Mouse (Mus musculus): ENCODE measurements around the gene Cks1b. TPM values are rescaled to one million over a fixed set of nuclear protein-coding genes. Genes with fewer than 3 reads are reported as not detected.
A peak's percentile ranks its signal among the peaks of the same experiment; 100 is the strongest.
"Not testable (repeated sequence)": the region's sequence is repeated elsewhere in the genome, so short reads cannot be mapped to it uniquely, and the experiment has no call there.

Gene Cks1b
- polyA plus RNA-seq, 1 experiment: 7.4 TPM

- TF ChIP-seq TAL1 (IDR thresholded peaks at IDR 0.05; ENCODE audit: low read length) (no peak), GATA1 (IDR thresholded peaks at IDR 0.05; ENCODE audit: low read length) (no peak)
- no peaks in the 10 kb centered on the region for H3K9me3 ChIP-seq (ENCODE audit: control insufficient read depth, low read length)
- H3K4me3 ChIP-seq (replicated peaks): peak within 1 kb of the TSS; percentile 94
- H3K36me3 ChIP-seq (ENCODE audit: control insufficient read depth): peaks cover 78% of the 10 kb centered on the region
- H3K4me1 ChIP-seq (ENCODE audit: control insufficient read depth): peaks cover 63% of the 10 kb centered on the region
- H3K27me3 ChIP-seq (ENCODE audit: control insufficient read depth): no peaks in the 10 kb centered on the region
Observed at GRCm38 (mm10) chr3:89430171-89431159, 12.3 kb upstream of the Cks1b start, which contains the start of gene Pygo2. Pygo2 (plus strand) TSS chr3:89430214.

GRCm38 (mm10) chr3:89429021-89429420 is 10.8 kb upstream of the Cks1b start:
- Histone ChIP-seq H3K36me3 (ENCODE audit: control insufficient read depth) (peaks cover 82% of the 10 kb centered on the region), H3K4me1 (ENCODE audit: control insufficient read depth) (peaks cover 70% of the 10 kb centered on the region)
- not testable (repeated sequence) for H3K27me3 ChIP-seq (ENCODE audit: control insufficient read depth); H3K9me3 ChIP-seq (ENCODE audit: control insufficient read depth, low read length); H3K4me3 ChIP-seq (replicated peaks)

GRCm38 (mm10) chr3:89425876-89426275 is 7.7 kb upstream of the Cks1b start:
- Histone ChIP-seq H3K4me3 (replicated peaks) (peak overlapping the region; percentile 55), H3K9me3 (ENCODE audit: control insufficient read depth, low read length) (no peaks in the 10 kb centered on the region), H3K27me3 (ENCODE audit: control insufficient read depth) (no peaks in the 10 kb centered on the region), H3K36me3 (ENCODE audit: control insufficient read depth) (peaks cover 81% of the 10 kb centered on the region), H3K4me1 (ENCODE audit: control insufficient read depth) (peaks cover 84% of the 10 kb centered on the region)
- 0 out of 2 replicates have a peak, but pooled peaks have one; percentile 8 for TF ChIP-seq GATA1 (IDR thresholded peaks at IDR 0.05; ENCODE audit: low read length)
- peak; percentile 55; the same call in 2 of the 3 replicates for TF ChIP-seq TAL1 (IDR thresholded peaks at IDR 0.05; ENCODE audit: low read length)

GRCm38 (mm10) chr3:89425141-89425525 is 7.0 kb upstream of the Cks1b start:
- Histone ChIP-seq H3K27me3 (ENCODE audit: control insufficient read depth) (no peaks in the 10 kb centered on the region), H3K36me3 (ENCODE audit: control insufficient read depth) (peaks cover 85% of the 10 kb centered on the region), H3K9me3 (ENCODE audit: control insufficient read depth, low read length) (no peaks in the 10 kb centered on the region), H3K4me1 (ENCODE audit: control insufficient read depth) (peaks cover 82% of the 10 kb centered on the region), H3K4me3 (replicated peaks) (peak overlapping the region; percentile 55)
- TF ChIP-seq TAL1 (IDR thresholded peaks at IDR 0.05; ENCODE audit: low read length) (no peak), GATA1 (IDR thresholded peaks at IDR 0.05; ENCODE audit: low read length) (no peak)

- Histone ChIP-seq H3K9me3 (ENCODE audit: control insufficient read depth, low read length) (no peaks in the 10 kb centered on the region), H3K4me1 (ENCODE audit: control insufficient read depth) (peaks cover 83% of the 10 kb centered on the region), H3K36me3 (ENCODE audit: control insufficient read depth) (peaks cover 82% of the 10 kb centered on the region), H3K27me3 (ENCODE audit: control insufficient read depth) (no peaks in the 10 kb centered on the region), H3K4me3 (replicated peaks) (peak overlapping the region; percentile 55)
- TF ChIP-seq GATA1 (IDR thresholded peaks at IDR 0.05; ENCODE audit: low read length): no peak
Observed at GRCm38 (mm10) chr3:89424416-89425140, 6.4 kb upstream of the Cks1b start.

- H3K36me3 ChIP-seq (ENCODE audit: control insufficient read depth): peaks cover 66% of the 10 kb centered on the region
- no peaks in the 10 kb centered on the region for H3K27me3 ChIP-seq (ENCODE audit: control insufficient read depth)
- TF ChIP-seq TAL1 (IDR thresholded peaks at IDR 0.05; ENCODE audit: low read length) (no peak), GATA1 (IDR thresholded peaks at IDR 0.05; ENCODE audit: low read length) (no peak)
- H3K4me1 ChIP-seq (ENCODE audit: control insufficient read depth): peaks cover 86% of the 10 kb centered on the region
- H3K9me3 ChIP-seq (ENCODE audit: control insufficient read depth, low read length): no peaks in the 10 kb centered on the region
- H3K4me3 ChIP-seq (replicated peaks): peak overlapping the region; percentile 71
Observed at GRCm38 (mm10) chr3:89422556-89423205, 4.5 kb upstream of the Cks1b start.

- no peaks in the 10 kb centered on the region for H3K9me3 ChIP-seq (ENCODE audit: control insufficient read depth, low read length)
- peaks cover 58% of the 10 kb centered on the region for H3K36me3 ChIP-seq (ENCODE audit: control insufficient read depth)
- H3K4me3 ChIP-seq (replicated peaks): peak overlapping the region; percentile 71
- H3K4me1 ChIP-seq (ENCODE audit: control insufficient read depth): peaks cover 84% of the 10 kb centered on the region
- TF ChIP-seq TAL1 (IDR thresholded peaks at IDR 0.05; ENCODE audit: low read length) (no peak), GATA1 (IDR thresholded peaks at IDR 0.05; ENCODE audit: low read length) (no peak)
- no peaks in the 10 kb centered on the region for H3K27me3 ChIP-seq (ENCODE audit: control insufficient read depth)
Observed at GRCm38 (mm10) chr3:89421810-89422473, 3.8 kb upstream of the Cks1b start.

GRCm38 (mm10) chr3:89421002-89421774 is 3.0 kb upstream of the Cks1b start:
- H3K36me3 ChIP-seq (ENCODE audit: control insufficient read depth): peaks cover 58% of the 10 kb centered on the region
- H3K4me3 ChIP-seq (replicated peaks): peak overlapping the region; percentile 71
- H3K4me1 ChIP-seq (ENCODE audit: control insufficient read depth): peaks cover 84% of the 10 kb centered on the region
- TF ChIP-seq GATA1 (IDR thresholded peaks at IDR 0.05; ENCODE audit: low read length): no peak
- no peak for TF ChIP-seq TAL1 (IDR thresholded peaks at IDR 0.05; ENCODE audit: low read length)
- no peaks in the 10 kb centered on the region for H3K27me3 ChIP-seq (ENCODE audit: control insufficient read depth)
- no peaks in the 10 kb centered on the region for H3K9me3 ChIP-seq (ENCODE audit: control insufficient read depth, low read length)

Data from erythroblast, embryonic 14.5 days (primary cell).